Mouse (Mus musculus): ENCODE results near the gene 2310061I04Rik. TPM values are rescaled to one million over a fixed set of nuclear protein-coding genes. Genes with fewer than 3 reads are reported as not detected.

The 2310061I04Rik gene
- polyA plus RNA-seq, 1 experiment from 2014 or later = 15.1 TPM

- DNase-seq (no peak), ATAC-seq (ENCODE audit: low read depth) (no peak)
- no peak overlapping the region for H3K27ac ChIP-seq
- H3K9me3 ChIP-seq (replicated peaks) = no peaks in the 10 kb centered on the region
- 86% methylated on average over 9 of the region's 17 CpGs for WGBS (ENCODE audit: insufficient replicate concordance)
- no peak overlapping the region for H3K9ac ChIP-seq
- no peaks in the 10 kb centered on the region for H3K27me3 ChIP-seq
- no peak overlapping the region for H3K4me2 ChIP-seq
- peaks cover 99% of the 10 kb centered on the region for H3K36me3 ChIP-seq
- H3K4me3 ChIP-seq (replicated peaks) = no peak overlapping the region
- no peaks in the 10 kb centered on the region for H3K4me1 ChIP-seq (replicated peaks)
Measured at GRCm38 (mm10) chr17:35887725-35888124, 9.5 kb downstream of the 2310061I04Rik start.

- ATAC-seq (ENCODE audit: low read depth) = no peak
- no peak overlapping the region for H3K4me2 ChIP-seq
- no peak overlapping the region for H3K9ac ChIP-seq
- no peaks in the 10 kb centered on the region for H3K9me3 ChIP-seq (replicated peaks)
- no peak for DNase-seq
- H3K4me3 ChIP-seq (replicated peaks) = no peak overlapping the region
- WGBS (ENCODE audit: insufficient replicate concordance) = 91% methylated on average over 14 of the region's 14 CpGs
- no peak overlapping the region for H3K27ac ChIP-seq
- peaks cover 20% of the 10 kb centered on the region for H3K4me1 ChIP-seq (replicated peaks)
- H3K36me3 ChIP-seq = peaks cover 77% of the 10 kb centered on the region
- H3K27me3 ChIP-seq = no peaks in the 10 kb centered on the region
Measured at GRCm38 (mm10) chr17:35883777-35884176, 13.5 kb downstream of the 2310061I04Rik start.

GRCm38 (mm10) chr17:35882924-35883323, 14.3 kb downstream of the 2310061I04Rik start:
- Histone ChIP-seq H3K4me3 (replicated peaks) (no peak overlapping the region), H3K4me2 (no peak overlapping the region), H3K27me3 (no peaks in the 10 kb centered on the region), H3K27ac (no peak overlapping the region), H3K9me3 (replicated peaks) (no peaks in the 10 kb centered on the region), H3K9ac (no peak overlapping the region), H3K4me1 (replicated peaks) (peaks cover 20% of the 10 kb centered on the region), H3K36me3 (peaks cover 68% of the 10 kb centered on the region)
- ATAC-seq (ENCODE audit: low read depth) (no peak), DNase-seq (no peak)
- WGBS (ENCODE audit: insufficient replicate concordance) = 85% methylated on average over 17 of the region's 17 CpGs

GRCm38 (mm10) chr17:35879245-35880057, 17.8 kb downstream of the 2310061I04Rik start, which contains the start of gene Dhx16:
Dhx16 (plus strand) TSS chr17:35879819.
- Histone ChIP-seq H3K27me3 (no peaks in the 10 kb centered on the region), H3K4me2 (peak within 1 kb of the TSS; percentile 88), H3K4me1 (replicated peaks) (peaks cover 25% of the 10 kb centered on the region), H3K9me3 (replicated peaks) (no peaks in the 10 kb centered on the region), H3K4me3 (replicated peaks) (peak within 1 kb of the TSS; percentile 96), H3K27ac (peak within 1 kb of the TSS; percentile 81), H3K36me3 (peaks cover 42% of the 10 kb centered on the region), H3K9ac (peak within 1 kb of the TSS; percentile 94)
- ATAC-seq (ENCODE audit: low read depth) (peak; percentile 90), DNase-seq (peak; percentile 86)
- 5% methylated on average over 66 of the region's 66 CpGs for WGBS (ENCODE audit: insufficient replicate concordance)

GRCm38 (mm10) chr17:35874721-35875120, 22.5 kb downstream of the 2310061I04Rik start:
- no peak overlapping the region for H3K4me2 ChIP-seq
- peaks cover 9% of the 10 kb centered on the region for H3K27me3 ChIP-seq
- peaks cover 42% of the 10 kb centered on the region for H3K4me1 ChIP-seq (replicated peaks)
- no peak overlapping the region for H3K9ac ChIP-seq
- no peak overlapping the region for H3K4me3 ChIP-seq (replicated peaks)
- peaks cover 15% of the 10 kb centered on the region for H3K36me3 ChIP-seq
- no peak for DNase-seq
- ATAC-seq (ENCODE audit: low read depth) = no peak
- WGBS (ENCODE audit: insufficient replicate concordance) = 75% methylated on average over 6 of the region's 6 CpGs
- 0 out of 2 replicates have a peak overlapping the region, but pooled peaks have one; percentile 0 for H3K27ac ChIP-seq
- H3K9me3 ChIP-seq (replicated peaks) = 0 out of 2 replicates have a peak, but pooled peaks cover 3% of the 10 kb centered on the region

GRCm38 (mm10) chr17:35873774-35874519, 23.3 kb downstream of the 2310061I04Rik start:
- peaks cover 46% of the 10 kb centered on the region for H3K4me1 ChIP-seq (replicated peaks)
- ATAC-seq (ENCODE audit: low read depth) (peak; percentile 58), DNase-seq (peak; percentile 79)
- peaks cover 15% of the 10 kb centered on the region for H3K36me3 ChIP-seq
- H3K9me3 ChIP-seq (replicated peaks) = 0 out of 2 replicates have a peak, but pooled peaks cover 3% of the 10 kb centered on the region
- H3K27ac ChIP-seq = peak overlapping the region; percentile 35; the same call in 1 of the 2 replicates
- H3K27me3 ChIP-seq = peaks cover 16% of the 10 kb centered on the region
- peak overlapping the region; percentile 10 for H3K4me2 ChIP-seq
- H3K9ac ChIP-seq = peak overlapping the region; percentile 39; the same call in 1 of the 2 replicates
- 9% methylated on average over 21 of the region's 21 CpGs for WGBS (ENCODE audit: insufficient replicate concordance)
- no peak overlapping the region for H3K4me3 ChIP-seq (replicated peaks)

GRCm38 (mm10) chr17:35870884-35871696, 26.1 kb downstream of the 2310061I04Rik start:
- peaks cover 73% of the 10 kb centered on the region for H3K4me1 ChIP-seq (replicated peaks)
- peak overlapping the region; percentile 87 for H3K27ac ChIP-seq
- no peak for ATAC-seq (ENCODE audit: low read depth)
- WGBS (ENCODE audit: insufficient replicate concordance) = 33% methylated on average over 8 of the region's 8 CpGs
- H3K4me3 ChIP-seq (replicated peaks) = peak overlapping the region; percentile 57
- peaks cover 45% of the 10 kb centered on the region for H3K27me3 ChIP-seq
- 0 out of 2 replicates have a peak, but pooled peaks cover 3% of the 10 kb centered on the region for H3K9me3 ChIP-seq (replicated peaks)
- H3K4me2 ChIP-seq = peak overlapping the region; percentile 86
- DNase-seq = no peak
- H3K9ac ChIP-seq = no peak overlapping the region
- peaks cover 15% of the 10 kb centered on the region for H3K36me3 ChIP-seq

- no peak overlapping the region for H3K9ac ChIP-seq
- peaks cover 81% of the 10 kb centered on the region for H3K4me1 ChIP-seq (replicated peaks)
- peak overlapping the region; percentile 86 for H3K4me2 ChIP-seq
- WGBS (ENCODE audit: insufficient replicate concordance) = 20% methylated on average over 9 of the region's 9 CpGs
- H3K27ac ChIP-seq = peak overlapping the region; percentile 87
- DNase-seq (no peak), ATAC-seq (ENCODE audit: low read depth) (peak; percentile 22; the same call in 1 of the 2 replicates)
- 0 out of 2 replicates have a peak, but pooled peaks cover 3% of the 10 kb centered on the region for H3K9me3 ChIP-seq (replicated peaks)
- peaks cover 53% of the 10 kb centered on the region for H3K27me3 ChIP-seq
- peak overlapping the region; percentile 57 for H3K4me3 ChIP-seq (replicated peaks)
- peaks cover 15% of the 10 kb centered on the region for H3K36me3 ChIP-seq
Measured at GRCm38 (mm10) chr17:35870151-35870883, 26.9 kb downstream of the 2310061I04Rik start.

DNA sequence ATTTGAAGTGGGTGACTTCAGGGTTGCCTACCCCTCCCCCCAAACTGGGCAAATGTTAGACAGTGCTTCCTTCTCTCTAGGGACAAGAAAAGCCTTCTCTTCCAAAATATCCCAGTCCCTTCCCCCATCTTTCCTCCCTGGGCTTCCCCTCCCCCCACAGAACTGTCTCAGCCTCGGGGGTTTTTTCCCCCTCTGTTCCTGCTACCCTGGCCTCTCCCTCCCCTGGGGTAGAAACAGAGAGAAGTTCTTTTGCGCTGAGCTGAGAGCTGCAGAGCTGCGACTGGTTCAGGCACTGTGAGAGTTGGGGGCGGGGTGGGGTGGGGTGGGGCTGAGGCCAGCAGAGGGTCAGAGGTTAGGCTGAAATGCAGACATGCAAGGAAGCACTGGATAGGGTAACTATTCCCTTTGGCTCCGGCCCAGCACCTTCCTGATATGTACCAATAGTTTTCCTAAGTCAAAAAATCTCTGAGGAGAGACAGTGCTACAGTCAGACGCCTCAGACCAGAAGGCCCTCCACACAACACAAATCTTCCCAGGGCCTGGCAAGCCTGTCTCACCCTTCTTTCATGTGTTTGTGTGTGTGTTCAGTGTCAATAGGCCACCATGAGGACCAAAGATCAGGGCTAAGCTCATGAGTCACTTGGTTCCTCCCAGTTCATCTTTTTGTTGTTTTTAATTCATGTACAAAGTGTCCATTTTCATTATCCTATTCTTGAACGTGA, 27.7 kb downstream of the 2310061I04Rik start:
- 5% methylated on average over 7 of the region's 7 CpGs for WGBS (ENCODE audit: insufficient replicate concordance)
- peak overlapping the region; percentile 69 for H3K9ac ChIP-seq
- H3K4me3 ChIP-seq (replicated peaks) = peak overlapping the region; percentile 57
- H3K27ac ChIP-seq = peak overlapping the region; percentile 87
- peaks cover 8% of the 10 kb centered on the region; the same call in 1 of the 2 replicates for H3K36me3 ChIP-seq
- H3K4me1 ChIP-seq (replicated peaks) = peaks cover 84% of the 10 kb centered on the region
- peak overlapping the region; percentile 86 for H3K4me2 ChIP-seq
- H3K9me3 ChIP-seq (replicated peaks) = 0 out of 2 replicates have a peak, but pooled peaks cover 3% of the 10 kb centered on the region
- peaks cover 61% of the 10 kb centered on the region for H3K27me3 ChIP-seq
- ATAC-seq (ENCODE audit: low read depth) (peak; percentile 34), DNase-seq (no peak)

Measured in liver, embryonic 13.5 days (tissue).